Mouse (Mus musculus) urinary bladder, postnatal 25 days (tissue): ENCODE data around the gene Uhrf2.
"Not testable (repeated sequence)": the region's sequence is repeated elsewhere in the genome, so short reads cannot be mapped to it uniquely, and the experiment has no call there.

Experiments used
- DNase-seq: peaks from one replicate; pipeline ENCODE4 v3.0.0; 2022; ENCODE audit warnings: low spot score

The Uhrf2 gene

DNA sequence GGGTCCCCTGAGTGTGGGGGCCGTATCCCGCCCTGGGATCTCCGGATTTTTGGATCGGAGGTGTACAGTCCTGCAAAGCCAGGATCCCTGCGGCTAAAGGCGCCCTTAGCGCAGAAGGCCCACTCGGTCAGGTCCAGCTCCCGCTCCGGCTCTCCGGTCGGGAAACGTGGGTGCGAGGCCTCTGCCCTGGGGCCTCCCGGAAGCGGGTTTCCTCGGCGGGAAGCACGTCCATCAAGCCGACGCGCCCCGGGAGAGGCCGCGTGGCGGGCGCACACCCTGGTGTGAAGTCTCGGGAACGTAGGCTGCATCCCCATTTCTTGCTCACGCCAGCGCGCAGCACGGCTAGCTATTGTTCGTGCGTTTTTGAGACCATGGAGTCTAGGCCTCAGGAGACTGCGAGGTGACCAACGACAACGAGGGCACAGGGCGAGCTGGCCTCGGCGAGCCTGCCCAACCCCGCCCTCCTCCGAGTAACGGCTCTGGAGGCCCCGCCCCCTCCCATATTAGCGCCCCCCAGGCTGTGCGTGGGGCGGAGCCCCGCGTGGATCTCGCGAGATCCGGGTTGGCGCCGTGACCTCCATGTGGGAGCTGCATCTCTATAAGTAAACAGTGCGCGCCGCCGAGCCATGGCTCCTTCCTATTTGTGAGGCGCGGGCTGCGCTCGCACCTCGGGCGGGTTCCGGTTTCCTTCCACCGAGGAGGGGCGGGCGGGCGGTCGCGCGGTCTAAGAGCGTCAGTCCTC, at the start of gene Uhrf2:
TSS of gene Uhrf2 (plus strand) at position 620 of the 742 bp plus-strand sequence.
- DNase-seq = peak; percentile 96

DNA sequence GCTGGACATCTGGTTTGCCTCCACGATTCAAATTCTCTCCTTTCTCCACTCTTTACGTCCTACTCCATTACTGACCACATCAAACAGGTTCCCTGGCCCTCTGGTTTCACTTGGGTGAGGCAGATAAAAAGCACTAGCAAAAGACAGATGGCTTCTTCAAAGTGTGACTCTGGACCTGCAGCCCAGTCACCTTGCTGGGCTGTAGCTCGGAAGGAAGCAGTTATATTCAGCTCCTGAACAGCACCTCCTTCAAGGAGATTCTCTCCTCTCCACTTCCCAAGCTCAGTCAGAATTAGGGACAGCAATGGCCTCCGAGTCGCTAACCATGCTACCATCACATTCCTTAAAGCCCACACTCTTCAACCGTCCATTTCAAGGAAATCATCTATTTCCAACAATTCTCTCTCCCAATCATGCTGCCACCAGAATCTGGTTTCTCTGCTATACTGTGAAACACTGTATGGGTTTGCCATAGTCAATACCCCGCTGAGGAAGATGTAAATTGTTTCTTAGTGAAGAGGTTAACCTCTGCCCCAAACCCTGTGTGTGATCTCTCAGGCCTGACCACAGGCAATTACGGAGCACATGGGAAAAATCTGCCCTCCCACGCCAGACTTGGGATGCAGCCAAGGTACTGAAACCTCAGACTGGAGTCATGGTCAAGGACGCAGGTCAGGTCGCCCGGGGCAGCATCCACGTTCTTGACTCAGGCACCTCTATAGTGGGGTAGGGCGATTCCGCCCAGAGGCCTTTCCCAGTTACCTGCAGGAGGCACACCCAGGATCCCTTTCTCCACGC, 45.9 kb upstream of the Uhrf2 start:
- DNase-seq = no peak

DNA sequence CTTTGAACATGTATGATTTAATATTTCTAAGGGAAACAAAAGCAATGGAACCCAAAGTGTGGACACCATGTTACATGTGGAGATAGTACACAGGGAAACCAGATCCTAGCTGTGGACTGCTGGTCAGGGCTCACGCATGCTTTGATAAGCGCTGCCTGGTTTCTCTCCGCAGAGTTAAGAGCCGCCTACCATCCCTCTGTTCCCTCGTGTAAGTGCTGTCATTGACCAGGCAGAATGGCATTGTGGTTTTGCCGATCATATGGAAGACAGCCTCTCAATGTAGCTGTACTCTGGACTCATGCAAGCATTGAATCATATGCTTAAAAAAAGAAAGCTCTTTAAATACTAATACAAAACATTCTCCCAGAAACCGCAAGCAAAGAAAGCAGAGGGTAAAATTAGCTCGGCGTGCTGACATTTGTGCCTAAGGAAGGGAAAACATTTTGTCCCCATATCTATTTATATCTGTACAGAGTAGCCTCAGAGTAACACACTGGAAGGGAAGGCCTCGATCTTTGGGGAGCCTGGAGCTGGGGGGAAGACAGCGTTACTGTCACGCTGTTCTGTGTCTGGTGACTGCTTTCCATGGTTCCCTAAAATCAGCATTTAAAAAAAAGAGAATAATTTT, 43.7 kb upstream of the Uhrf2 start:
- no peak for DNase-seq

DNA sequence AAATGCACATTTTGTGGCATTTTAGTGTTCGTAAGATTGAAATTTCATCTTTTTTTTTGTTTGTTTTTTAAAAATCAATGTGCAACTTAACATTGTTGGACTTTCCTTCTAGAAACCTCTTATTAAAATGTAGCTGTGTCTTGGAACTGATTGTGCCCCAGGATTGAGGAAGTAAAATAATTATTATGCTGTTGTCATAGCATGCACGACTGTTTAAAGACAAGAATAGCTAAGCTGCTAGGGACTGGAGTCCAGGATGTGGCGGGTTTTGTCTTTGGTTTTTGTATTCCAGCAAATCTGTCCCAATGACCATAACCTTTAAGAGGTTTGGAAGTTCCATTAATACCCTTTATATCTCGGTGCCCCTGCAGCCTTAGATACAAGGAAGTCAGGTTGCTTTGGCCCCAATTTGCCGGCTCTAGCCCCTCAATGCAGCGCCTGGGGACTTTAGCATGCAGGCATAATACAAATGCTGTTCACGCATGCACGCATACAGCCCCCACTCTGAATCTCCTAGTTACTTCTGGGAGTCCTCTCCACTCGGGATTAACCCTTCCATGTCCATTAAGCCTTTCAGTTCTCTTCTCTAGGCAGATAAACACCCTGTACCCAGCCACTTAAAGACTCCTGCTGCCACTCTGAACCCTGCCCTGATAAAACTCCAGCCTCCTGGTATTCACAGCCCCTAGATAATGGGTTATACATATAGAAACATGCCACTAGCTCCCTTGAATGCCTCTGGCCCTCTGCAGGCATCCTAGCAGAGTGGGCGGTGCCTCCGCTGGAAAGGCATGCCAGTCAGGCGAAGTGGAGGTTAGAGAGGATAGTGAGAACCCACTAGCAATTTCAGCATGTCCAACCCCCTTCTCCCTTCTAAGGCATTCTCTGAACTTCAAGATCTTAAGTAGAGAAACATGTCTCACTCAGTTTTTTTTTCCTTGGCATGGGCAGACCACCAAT, 29.6 kb upstream of the Uhrf2 start:
- no peak for DNase-seq

DNA sequence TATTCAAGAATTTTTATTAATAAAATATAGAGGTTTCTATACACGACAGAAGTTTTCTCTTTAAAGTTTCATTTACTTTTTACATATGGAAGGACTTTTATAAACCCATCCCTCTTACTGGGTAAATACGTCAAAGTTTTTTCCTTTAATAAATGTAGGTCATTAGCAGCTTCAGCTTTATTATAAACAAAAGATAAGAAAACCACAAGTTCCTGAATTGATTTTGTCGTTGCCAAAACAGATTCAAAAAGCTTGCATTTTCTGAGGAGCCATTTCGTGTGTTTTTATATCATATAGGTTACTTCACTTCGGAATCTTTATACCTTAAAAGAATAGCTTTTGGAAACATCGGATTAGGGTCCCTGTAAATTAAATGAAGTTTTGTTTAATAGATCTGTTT, 28.8 kb upstream of the Uhrf2 start:
- DNase-seq = no peak

DNA sequence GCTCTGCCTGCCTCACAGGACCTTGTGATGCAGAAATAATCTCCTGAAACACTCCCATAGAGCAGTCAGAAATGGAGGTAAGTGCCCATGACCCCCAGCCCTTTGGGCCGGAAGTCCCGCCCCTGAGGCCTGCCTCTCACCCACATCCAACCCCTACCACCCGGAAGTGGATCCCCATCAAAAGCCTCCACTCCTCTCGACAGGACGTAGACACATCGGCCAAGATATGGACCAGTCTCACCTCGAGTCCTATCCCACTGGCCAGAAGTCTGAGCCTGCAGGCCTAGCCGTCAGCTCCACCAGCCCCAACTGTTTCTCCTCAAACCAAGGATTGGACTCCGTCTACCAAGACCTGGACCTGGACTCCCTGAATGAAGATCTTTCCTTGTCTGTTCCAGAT, 26.7 kb upstream of the Uhrf2 start, which contains the start of gene Trpd52l3:
TSS of gene Trpd52l3 (plus strand) at position 170 of the 400 bp plus-strand sequence.
- DNase-seq = no peak

DNA sequence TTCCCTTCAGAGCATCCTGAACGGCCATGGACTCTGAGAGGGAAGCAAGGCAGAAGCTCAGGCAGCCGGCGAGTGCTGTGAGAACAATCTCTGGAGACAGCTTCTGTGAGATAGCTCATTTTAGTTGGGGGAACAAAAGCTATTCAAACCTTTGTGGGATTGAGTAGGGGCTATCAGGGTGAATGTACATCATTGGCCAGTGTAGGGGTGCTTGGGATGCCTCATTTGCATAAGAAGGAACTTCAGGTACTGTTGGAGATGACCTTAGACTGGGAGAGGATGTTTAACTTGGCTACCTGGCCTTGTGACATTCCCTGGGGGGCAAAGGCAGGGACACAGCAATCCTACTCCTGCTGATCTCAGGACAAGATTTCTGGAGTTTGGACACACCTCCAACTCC, 23.9 kb upstream of the Uhrf2 start:
- no peak for DNase-seq

DNA sequence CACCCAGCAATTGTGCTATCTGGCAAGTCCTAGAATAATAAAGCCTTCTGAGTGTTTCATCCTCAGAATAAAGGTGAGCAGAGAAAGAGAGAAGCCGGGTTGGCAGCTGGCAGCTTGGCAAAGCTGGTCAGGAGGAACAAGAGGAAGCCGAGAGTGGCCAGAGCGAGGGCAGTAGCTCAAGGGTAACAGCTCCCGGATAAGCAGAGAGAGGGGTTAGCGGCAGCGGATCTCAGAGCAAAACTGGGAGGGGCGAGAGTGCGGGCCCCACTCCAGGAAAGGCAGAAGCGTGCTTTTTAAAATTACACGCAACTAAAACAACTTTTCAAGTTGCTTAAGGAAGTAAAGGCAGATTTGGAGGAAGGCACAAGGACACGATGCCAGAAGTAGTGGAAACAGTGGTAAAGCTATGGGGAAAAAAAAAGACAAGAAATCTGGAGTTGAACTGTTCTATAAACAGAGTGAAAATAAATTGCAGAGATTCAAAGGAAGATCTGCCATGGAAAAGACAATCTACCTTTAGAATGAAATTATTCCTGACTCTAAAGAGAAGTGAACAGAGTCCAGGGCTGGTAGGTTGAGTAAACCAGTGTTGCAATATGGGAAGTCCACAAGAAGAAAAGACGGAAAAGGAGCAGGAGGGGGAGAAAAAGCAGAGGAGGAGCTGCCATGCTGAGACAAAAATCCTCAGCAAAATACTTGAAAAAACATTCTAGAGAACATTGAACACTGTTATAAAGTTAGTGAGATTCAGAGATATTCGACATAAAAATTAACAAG, 19.6 kb upstream of the Uhrf2 start:
- DNase-seq = no peak

DNA sequence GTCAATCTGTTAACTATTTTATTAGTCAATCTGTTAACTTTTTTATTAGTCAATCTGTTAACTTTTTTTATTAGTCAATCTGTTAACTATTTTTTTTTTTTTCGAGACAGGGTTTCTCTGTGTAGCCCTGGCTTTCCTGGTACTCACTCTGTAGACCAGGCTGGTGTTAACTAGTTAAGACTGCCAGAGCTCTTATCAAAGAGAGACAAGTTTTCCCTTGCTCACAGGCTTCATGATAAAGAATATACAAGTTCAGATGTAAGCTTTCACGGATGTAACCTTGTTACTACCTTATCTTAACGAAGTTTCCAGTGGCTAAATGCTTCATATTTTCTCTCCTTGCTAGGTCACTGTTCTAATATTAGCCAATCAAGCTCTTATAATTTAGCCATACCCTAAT, 16.0 kb upstream of the Uhrf2 start:
- DNase-seq = no peak

DNA sequence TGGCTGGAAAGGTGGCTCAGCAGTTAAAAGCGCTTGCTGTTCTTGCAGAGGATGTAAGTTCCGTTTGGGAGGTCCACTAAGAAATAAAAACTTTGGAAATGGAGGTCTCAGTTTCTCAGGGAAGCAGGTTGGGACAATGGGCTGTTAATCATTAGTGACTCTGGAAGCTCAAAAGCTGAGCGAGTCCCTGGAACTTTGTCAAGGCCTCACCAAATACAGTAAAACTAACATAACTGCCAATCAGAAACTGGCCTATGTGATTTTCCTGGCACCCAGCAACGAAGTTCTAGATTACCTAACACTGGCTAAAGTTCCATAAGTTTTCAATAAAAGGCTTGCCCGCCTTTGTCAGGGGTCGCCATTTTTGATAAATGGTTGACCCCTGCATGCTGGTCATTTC, 14.2 kb upstream of the Uhrf2 start:
- DNase-seq = no peak

DNA sequence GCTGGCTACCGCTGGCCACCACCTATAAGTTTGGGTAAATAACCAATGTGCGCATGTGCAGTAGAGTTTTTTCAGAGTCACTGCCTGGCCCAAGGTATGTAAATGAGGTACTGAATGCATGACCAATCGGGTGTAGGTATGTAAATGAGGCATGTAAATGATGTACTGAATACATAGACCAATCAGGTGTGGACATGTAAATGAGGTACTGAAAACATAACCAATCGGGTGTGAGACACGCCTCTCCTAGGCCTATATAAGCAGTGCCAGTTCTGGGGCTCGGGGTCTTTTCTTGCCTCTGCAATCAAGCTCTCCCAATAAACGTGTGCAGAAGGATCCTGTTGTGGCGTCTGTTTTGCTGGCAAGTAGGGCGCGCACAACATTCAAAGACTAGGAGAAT, 6.9 kb upstream of the Uhrf2 start:
- not testable (repeated sequence) for DNase-seq

DNA sequence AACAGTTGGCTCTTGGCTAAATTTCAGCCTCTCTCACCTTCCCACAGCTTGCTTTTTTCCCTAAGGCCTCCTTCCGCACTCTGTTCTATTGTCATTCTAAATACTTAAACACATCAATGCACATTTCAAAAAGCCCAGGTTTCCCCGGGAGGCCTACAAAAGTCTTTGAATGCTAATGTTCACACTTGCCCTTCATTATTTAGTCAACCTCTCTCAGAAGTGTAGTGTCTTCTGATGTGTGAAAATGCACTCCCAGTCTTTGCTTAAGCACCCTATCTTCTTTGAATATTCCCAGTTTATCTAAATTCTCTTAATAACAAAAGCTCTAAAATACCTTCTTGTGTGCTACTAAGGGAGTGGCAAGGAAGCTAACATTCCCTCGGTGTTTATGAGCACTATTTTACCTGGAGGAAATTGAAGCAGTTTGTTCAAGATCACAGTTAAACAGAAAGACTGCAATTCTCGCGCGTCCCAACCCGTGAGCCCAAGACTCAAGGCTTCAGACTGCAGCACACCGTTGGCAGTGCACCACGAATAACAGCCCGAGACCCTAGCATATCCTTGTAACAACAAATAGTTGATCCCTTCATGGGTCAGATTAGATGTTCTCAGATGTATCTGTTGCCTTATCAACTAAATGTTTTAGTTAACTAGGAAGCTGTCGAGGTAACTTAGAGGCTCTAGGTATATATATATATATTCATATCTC, 1.2 kb upstream of the Uhrf2 start:
- no peak for DNase-seq

DNA sequence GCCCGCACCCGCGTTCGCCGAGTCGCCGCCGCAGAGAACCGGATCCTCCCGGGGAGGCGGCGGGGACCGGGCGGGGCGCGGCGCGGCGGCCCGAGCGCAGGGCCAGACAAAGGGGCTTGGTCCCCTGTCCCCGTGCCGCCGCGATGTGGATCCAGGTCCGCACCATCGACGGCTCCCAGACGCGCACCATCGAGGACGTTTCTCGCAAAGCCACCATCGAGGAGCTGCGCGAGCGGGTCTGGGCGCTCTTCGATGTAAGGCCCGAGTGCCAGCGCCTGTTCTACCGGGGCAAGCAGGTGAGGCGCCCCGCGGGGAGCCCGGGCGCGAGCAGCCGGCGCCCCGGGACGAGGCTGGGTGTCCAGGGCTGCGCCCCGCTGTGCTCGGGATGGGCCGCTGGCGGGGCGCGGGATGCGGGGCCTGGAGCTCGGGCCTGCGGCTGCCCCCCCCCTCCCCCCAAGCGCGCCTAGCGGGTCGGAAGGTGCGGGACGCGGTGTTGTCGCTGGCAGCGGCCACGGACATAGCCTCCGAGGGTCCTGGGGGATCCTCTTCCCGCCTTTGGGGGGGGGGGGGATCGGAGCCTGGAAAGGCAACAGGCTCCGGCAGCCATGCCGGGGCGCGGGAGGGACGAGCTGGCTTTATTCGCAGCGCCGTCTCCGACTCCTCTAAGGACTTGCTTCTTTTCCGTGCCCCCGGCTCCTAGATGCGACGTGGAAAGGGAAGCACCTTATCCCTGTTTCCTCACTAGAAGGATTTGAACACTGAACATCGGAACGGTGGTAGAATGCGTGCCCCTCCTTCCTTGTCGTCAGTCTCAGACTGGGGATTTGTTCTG, 539 bp downstream of the Uhrf2 start:
- no peak for DNase-seq

DNA sequence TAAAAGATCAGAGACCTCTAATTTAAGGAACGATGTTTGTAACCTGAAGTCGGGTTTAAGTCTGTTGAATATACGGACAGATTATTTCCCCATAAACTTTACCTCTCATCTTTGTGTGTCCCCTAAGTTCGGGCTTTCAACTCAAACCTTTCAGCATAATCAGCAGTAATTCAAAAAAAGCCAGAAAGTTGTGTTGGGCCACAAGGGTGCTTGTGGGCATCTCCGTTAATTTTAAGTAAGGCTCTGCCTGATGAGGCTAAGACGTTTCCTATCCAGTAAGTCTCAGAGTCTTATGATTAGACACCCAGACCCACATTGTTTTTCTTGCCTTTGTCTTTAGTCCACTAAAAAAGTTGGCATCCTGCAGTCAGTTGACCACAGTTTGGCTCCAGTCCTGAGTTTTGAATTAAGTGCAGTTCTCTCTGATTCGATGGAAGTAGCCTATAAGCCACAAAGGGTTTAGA, 1.2 kb downstream of the Uhrf2 start:
- DNase-seq = no peak

DNA sequence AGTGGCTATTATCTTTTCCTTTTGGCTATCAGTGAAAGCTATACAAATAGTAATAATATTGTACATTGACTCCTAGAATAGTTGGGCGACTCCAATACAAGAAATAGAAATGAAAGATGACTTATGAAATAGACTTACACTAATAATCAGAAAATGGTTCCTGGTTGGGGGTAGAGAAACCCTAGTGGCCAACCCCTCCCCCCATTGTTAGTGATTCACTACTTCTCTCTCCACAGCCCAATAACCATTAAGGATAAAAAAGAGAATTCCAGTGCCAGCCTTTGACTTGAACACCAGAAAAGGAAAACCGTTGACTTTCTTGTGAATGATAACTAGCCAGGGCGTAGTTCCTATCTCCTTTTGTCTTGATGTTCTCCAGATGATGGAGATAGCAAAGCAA, 1.9 kb downstream of the Uhrf2 start:
- no peak for DNase-seq

DNA sequence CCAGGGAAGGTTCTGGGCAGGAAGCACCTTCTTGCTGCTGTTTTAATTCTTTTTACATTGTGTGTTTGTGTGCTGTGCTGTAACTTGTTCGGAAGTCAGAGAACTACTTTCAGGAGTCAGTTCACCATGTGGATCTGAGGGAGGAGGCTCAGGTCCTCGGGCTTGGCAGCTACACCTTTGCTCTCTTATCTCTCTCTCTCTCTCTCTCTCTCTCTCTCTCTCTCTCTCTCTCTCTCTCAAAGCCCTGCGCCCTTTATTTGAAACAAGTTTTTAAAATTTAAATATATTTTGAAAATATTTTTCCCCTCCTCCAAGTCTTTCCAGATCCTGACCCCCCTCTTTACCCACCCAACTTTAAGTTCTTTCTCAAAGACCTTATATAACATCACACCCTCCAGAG, 5.0 kb downstream of the Uhrf2 start:
- no peak for DNase-seq

DNA sequence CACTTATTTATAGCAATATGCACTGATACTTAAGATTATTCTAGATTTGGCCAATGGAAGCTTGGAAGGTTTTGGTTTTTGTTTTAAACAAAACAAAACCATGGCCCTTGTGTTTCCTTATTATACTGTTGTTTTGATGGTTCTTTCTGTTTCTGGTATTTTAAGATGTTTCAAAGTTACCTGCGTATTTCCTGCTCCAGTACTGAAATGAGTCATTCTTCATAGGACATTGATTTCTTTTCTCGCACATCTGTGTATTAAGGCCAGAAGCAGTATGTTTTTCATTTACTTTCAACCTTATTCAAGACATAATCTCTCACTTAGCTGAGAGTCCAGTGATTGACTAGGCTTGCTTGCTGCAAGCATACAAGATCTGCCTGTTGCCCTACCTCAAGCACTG, 13.4 kb downstream of the Uhrf2 start:
- no peak for DNase-seq

DNA sequence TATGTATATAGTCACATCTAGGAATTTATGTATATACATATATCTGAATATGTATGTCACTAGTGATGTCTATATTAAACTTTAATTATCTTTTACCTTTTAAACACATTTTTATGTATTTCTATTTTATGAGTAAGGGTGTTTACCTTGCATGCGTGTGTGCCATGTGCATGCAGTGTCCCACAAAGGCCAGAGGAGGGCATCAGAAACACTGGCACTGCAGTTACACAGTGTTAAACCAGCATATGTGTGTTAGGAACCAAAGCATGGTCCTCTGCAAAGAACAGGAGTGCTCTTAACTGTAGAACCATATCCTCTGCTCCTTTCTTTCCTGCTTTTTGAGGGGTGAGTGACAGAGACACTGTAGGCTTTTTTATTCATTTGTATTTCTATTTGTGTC, 14.3 kb downstream of the Uhrf2 start:
- no peak for DNase-seq

DNA sequence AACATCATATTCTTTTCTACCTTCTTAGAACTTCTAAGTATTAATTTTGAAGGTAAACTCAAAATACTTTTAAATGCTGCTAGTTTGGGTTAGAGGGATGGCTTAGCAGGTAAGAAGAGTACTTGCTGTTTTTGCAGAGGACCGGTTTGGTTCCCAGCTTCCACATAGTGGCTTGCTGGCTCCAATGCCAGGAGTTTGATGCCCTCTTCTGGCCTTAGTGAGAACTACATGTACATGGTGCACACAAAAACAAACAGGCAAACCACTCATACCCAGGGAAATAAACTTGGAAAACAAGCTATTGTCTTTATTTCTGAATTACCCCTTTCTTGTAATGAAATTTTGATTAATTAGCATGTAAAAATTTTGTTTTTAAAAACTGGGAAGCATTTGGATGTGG, 15.5 kb downstream of the Uhrf2 start:
- no peak for DNase-seq
